Mouse (Mus musculus): ENCODE data around the gene Wdr82.

DNA sequence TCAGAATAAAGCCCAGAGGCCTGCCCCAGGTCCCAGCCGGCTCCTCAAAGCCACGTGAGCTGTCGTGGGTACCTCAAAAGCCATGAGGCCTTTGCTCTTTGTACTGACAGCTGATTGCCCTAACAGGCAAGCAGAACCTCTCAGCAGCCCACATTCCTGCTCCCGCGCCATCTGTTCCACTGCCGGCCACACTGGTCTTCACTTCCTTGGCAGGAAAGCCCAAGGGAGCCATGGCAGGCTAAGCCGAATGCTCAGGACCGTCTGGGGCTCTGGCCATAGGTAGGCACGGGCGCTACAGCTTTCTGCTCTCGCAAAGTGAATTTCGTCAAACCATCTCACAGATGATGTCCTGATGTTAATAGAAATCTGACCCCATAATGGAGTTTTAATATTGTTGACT is 28.8 kb upstream of the Wdr82 start:
- TF ChIP-seq POLR2A (IDR thresholded peaks at IDR 0.05; ENCODE audit: extremely low read depth, insufficient read depth, low read length) (no peak), CTCF (IDR thresholded peaks at IDR 0.05; ENCODE audit: extremely low read depth, insufficient read depth, low read length) (no peak)
